Mouse (Mus musculus) small intestine, adult 2 months (tissue): Measurements from ENCODE around the gene BC029722. TPM values are rescaled to one million over a fixed set of nuclear protein-coding genes. Genes with fewer than 3 reads are reported as not detected.

Source experiments
- H3K27ac ChIP-seq: fragments of 200-500 bp; 2 replicates; pipeline ENCODE4 v1.5.1; 2012; ENCODE audit warnings: low read depth, low read length, control low read depth, inconsistent platforms; ENCODE audit not compliant: insufficient read depth
- H3K27me3 ChIP-seq: fragments of 200-500 bp; 2 replicates; pipeline ENCODE4 v1.6.1; 2012; ENCODE audit warnings: mild to moderate bottlenecking, moderate library complexity, low read length, inconsistent platforms; ENCODE audit not compliant: control insufficient read depth, insufficient read depth
- H3K36me3 ChIP-seq: fragments of 200-500 bp; 2 replicates; pipeline ENCODE4 v1.6.1; 2012; ENCODE audit warnings: mild to moderate bottlenecking, low read length, control low read depth, inconsistent platforms; ENCODE audit not compliant: control insufficient read depth, insufficient read depth
- H3K4me1 ChIP-seq: fragments of 200-500 bp; 2 replicates; pipeline ENCODE4 v1.6.1; 2012; ENCODE audit warnings: low read length, inconsistent platforms, mixed read lengths; ENCODE audit not compliant: control insufficient read depth, insufficient read depth, insufficient read length
- H3K4me3 ChIP-seq: fragments of 200-500 bp; 2 replicates; pipeline ENCODE4 v1.5.1; 2012; ENCODE audit warnings: low read depth, mild to moderate bottlenecking, control low read depth, inconsistent platforms, low read length, moderate library complexity
- CTCF ChIP-seq: fragments of 200-500 bp; IDR thresholded peaks from 2 replicates; pipeline ENCODE4 v1.5.1; 2012; ENCODE audit warnings: low read depth, mild to moderate bottlenecking, control low read depth, inconsistent platforms, low read length, moderate library complexity, mixed read lengths; ENCODE audit not compliant: insufficient replicate concordance, insufficient read length; ENCODE audit errors: extremely low read depth
- POLR2A ChIP-seq: fragments of 200-500 bp; IDR thresholded peaks from 2 replicates; pipeline ENCODE4 v1.6.1; 2012; ENCODE audit warnings: low read depth, mild to moderate bottlenecking, control low read depth, inconsistent platforms, low read length, moderate library complexity
- WGBS: fragments of 180-500 bp; shearing (Covaris S2); methylation state at CpG from one replicate; pipeline ENCODE4 v1.1.7; 2018; 5-methylcytosine and 5-hydroxymethylcytosine counted together
- polyA plus RNA-seq: library from polyadenylated mRNA; depleted of rRNA; stranded (reverse); fragments of >200 nt; gene quantifications from 2 replicates; pipeline ENCODE4 v1.2.3, GENCODE M21; 2012

The BC029722 gene
- polyA plus RNA-seq, 1 experiment, result 38.3 TPM

DNA sequence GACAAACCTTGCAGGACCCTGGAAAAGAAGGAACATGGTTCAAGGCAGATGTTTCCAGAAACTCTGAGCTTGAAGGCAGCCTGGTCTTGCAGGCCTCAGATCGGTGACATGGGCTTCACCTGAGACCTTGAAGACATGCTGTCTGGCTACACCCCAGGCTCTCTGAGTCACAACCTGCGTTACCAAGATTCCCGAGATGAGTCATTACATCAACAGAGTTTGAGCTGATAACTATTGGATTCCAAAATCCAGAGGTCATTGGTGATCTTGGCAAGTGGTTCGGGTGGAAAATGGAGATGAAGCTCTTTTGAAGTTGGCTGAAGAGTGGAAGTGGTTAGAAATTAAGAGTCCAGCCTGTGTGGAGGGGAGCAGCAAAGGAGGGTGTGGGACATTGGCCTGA lies 9.6 kb downstream of the BC029722 start:
- no peaks in the 10 kb centered on the region for H3K36me3 ChIP-seq

DNA sequence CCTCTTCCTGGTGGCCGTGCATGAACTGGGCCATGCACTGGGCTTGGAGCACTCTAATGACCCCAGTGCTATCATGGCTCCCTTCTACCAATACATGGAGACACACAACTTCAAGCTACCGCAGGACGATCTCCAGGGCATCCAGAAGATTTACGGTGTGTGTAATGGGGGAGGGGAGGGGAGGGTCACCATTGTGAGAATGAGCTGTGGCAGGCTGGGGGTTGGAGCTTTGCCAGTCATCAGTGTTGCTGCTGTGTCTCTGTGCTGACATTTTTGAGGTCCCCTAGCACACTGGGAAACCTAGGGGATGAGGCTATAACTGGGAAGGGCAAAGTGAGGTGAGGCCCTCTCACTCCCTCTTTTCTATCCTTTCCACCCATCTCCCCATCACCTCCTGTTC lies 11.8 kb downstream of the BC029722 start:
- TF ChIP-seq POLR2A, result no peak
- TF ChIP-seq CTCF, result no peak
- 67% methylated on average over 4 of the region's 4 CpGs for WGBS
- Histone ChIP-seq H3K36me3 (no peaks in the 10 kb centered on the region), H3K27me3 (no peaks in the 10 kb centered on the region), H3K27ac (peak overlapping the region; percentile 57), H3K4me3 (no peak overlapping the region), H3K4me1 (peaks cover 44% of the 10 kb centered on the region)

More for the DNA sequence above, 9.6 kb downstream of the BC029722 start:
- peak overlapping the region; percentile 72 for H3K27ac ChIP-seq
- H3K27me3 ChIP-seq, result no peaks in the 10 kb centered on the region
- TF ChIP-seq CTCF, result no peak
- no peak for TF ChIP-seq POLR2A
- H3K4me1 ChIP-seq, result peaks cover 33% of the 10 kb centered on the region
- no peak overlapping the region; the same call in 1 of the 2 replicates for H3K4me3 ChIP-seq
- 27% methylated on average over 4 of the region's 4 CpGs for WGBS

DNA sequence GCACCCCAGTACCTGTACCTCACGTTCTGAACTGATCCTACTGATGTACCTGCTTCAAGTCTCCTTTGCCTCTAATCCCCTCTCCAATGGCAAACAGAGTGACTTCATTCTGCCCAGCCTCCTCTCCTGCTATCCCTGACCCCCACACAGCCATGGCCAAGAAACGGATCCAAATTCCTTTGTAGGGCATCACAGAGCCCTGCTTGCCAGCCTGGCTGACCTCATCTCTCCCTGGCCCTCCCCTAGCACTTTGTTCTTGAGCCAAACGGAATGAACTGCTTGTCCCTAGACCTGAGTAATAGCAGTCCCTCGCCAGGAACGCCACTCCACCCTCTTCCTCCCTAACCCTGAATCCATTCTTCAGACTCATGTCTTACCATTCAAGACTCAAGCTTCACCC lies 12.7 kb downstream of the BC029722 start:
- peaks cover 44% of the 10 kb centered on the region for H3K4me1 ChIP-seq
- H3K27me3 ChIP-seq, result no peaks in the 10 kb centered on the region
- 43% methylated on average over 5 of the region's 5 CpGs for WGBS
- H3K36me3 ChIP-seq, result no peaks in the 10 kb centered on the region
- TF ChIP-seq CTCF (no peak), POLR2A (no peak)
- no peak overlapping the region for H3K4me3 ChIP-seq
- peak overlapping the region; percentile 99 for H3K27ac ChIP-seq

DNA sequence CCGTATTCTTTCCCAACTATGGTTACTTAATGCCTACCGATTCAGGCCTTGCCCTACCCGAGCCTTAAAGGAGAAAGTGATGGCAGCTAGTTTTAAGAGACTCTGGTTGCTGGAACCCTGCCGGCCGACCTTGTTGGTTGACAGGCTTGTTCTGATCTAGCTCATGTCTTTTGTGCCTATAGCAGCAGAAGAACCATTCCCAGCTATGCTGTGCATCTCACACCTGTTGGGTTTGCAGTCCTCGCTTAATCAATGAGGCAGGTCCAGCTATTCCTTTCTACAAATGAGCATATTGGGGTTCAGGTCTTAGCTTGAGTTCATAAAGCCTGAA lies 13.3 kb downstream of the BC029722 start:
- no peak overlapping the region for H3K4me3 ChIP-seq
- H3K27ac ChIP-seq, result peak overlapping the region; percentile 99
- H3K36me3 ChIP-seq, result no peaks in the 10 kb centered on the region
- TF ChIP-seq POLR2A, result no peak
- TF ChIP-seq CTCF, result no peak
- 45% methylated on average over 6 of the region's 6 CpGs for WGBS
- no peaks in the 10 kb centered on the region for H3K27me3 ChIP-seq
- H3K4me1 ChIP-seq, result peaks cover 44% of the 10 kb centered on the region

DNA sequence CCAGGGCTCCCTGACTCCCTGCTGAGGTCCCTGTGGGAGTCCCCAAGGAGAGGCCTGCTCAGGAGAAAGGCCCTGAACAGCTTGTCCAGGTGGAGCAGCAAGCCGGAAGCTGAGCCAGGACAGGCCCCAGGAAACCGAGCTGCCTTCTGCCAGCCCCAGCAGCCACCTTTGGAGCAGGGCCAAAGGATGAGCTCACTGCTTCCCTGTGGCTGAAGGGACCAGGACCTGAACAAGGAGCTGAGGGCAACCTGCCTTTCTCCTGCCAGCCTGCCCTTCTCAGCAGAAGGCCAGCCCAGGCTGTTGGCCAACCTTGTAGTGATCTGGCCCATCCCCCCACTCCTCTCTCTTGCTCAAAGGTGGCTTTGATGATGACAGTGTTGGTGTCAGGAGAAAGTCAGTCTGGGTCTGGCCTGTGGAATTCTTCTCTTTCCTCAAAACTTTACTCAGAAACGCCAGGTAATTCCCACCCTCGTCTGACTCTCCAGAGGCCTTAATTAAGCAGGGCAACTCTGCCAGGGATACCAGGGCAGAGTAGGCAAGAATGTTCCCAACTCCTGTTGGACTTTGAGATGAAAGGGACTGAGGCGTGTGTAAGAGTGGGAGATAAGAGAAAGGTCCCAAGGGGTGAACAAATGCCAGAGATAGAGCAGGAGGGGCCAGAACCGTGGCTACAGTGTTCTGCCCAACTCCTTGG lies 13.8 kb downstream of the BC029722 start:
- H3K4me1 ChIP-seq, result peaks cover 44% of the 10 kb centered on the region
- no peak overlapping the region for H3K4me3 ChIP-seq
- H3K27ac ChIP-seq, result peak overlapping the region; percentile 99
- WGBS, result 19% methylated on average over 6 of the region's 6 CpGs
- H3K27me3 ChIP-seq, result no peaks in the 10 kb centered on the region
- TF ChIP-seq POLR2A (no peak), CTCF (no peak)
- no peaks in the 10 kb centered on the region for H3K36me3 ChIP-seq

DNA sequence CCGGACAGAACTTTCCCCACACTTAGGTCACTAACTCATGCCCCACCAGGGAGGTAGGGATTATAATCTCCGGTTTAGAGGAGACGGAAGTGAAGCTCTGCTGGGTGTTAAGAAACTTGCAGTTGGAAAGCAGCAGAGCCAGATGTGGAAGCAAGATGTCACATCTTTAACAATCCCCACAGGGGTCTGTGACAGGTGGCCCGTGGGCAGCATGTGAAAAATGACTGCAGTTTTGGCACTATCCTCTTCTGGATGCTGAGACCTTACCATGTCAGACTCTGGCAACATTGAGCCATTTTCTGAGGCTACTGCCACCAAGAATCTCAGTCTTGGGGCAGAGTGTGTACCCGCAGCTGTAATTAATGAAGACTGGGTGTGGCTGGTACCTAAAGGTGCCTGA lies 15.2 kb downstream of the BC029722 start:
- Histone ChIP-seq H3K4me3 (no peak overlapping the region), H3K27ac (peak overlapping the region; percentile 99), H3K27me3 (no peaks in the 10 kb centered on the region), H3K4me1 (peaks cover 38% of the 10 kb centered on the region), H3K36me3 (no peaks in the 10 kb centered on the region)
- WGBS, result 54% methylated on average over 5 of the region's 5 CpGs
- no peak for TF ChIP-seq POLR2A
- TF ChIP-seq CTCF, result no peak

DNA sequence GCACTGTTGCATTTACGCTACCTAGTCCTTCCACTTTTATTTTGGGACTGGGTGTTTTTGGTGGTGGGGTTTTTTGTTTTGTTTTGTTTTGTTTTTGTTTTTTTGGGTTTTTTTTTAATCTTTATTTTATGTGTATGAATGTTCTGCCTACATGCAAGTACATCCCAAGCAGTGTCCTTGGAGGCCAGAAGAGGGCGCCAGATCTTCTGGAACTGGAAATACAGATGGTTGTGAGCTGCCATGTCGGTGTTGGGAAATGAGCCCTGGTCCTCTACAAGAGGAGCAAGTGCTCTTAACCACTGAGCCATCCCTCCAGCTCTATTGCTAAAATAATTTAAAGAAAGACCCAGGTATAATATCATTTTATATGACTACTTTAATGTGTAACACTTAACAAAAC lies 16.5 kb downstream of the BC029722 start:
- TF ChIP-seq CTCF (peak; percentile 50; the same call in 1 of the 2 replicates), POLR2A (no peak)
- WGBS, result 66% methylated on average over 3 of the region's 3 CpGs
- H3K4me1 ChIP-seq, result peaks cover 38% of the 10 kb centered on the region

DNA sequence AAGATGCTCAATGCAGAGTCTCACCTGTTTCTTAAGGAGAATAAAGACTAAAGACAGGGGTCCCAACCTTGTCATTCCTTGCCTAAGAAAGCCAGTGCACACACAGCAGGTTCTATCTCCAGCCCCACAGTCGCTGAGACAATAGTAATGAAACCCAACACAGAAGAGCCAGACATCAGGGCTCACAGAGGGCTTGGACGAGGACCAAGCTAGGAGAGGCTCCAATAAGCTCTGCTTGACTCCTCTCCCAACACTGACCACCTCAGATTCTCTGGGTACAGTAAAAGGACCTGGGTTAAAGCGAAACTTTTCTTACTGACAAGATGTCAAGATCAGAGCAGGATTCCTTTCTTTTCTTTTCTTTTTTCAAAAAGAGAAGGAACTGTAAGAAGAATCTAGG lies 20.6 kb downstream of the BC029722 start:
- H3K27ac ChIP-seq, result no peak overlapping the region
- H3K27me3 ChIP-seq, result no peaks in the 10 kb centered on the region
- H3K36me3 ChIP-seq, result no peaks in the 10 kb centered on the region
- WGBS, result 52% methylated on average over 3 of the region's 3 CpGs
- TF ChIP-seq CTCF, result no peak
- TF ChIP-seq POLR2A, result no peak
- no peak overlapping the region for H3K4me3 ChIP-seq
- peaks cover 1% of the 10 kb centered on the region; the same call in 1 of the 2 replicates for H3K4me1 ChIP-seq

More for the DNA sequence above, 16.5 kb downstream of the BC029722 start:
- no peaks in the 10 kb centered on the region for H3K27me3 ChIP-seq
- H3K4me3 ChIP-seq, result no peak overlapping the region
- no peaks in the 10 kb centered on the region for H3K36me3 ChIP-seq
- H3K27ac ChIP-seq, result no peak overlapping the region
